Mouse (Mus musculus) forelimb bud, embryonic 11.5 days (tissue): ENCODE data around the gene Setx.

ENCODE experiments used
- DNase-seq: peaks from one replicate; pipeline ENCODE4 v3.0.0-alpha.2; 2012; ENCODE audit warnings: low read depth, low spot score

Gene Setx

DNA sequence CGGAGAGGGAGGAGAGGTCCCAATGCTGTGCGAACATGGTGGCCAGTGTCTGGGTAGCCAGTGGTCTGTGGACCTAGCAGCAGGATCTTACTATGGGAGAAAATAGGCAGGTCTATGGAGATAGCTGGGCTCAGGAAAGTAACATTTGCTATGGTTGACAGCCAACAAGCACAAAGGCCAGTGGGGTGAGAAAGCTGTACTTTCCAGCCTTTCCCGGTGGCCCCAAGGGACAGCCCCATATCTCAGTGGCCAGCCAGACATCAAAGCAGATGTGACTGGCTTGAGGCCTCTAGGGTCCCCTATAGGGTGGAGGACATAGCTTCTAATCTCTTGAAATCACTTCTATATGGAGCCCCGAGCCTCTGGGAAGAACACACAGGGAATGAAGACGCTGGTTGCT is 93.1 kb downstream of the Setx start:
- DNase-seq = no peak

DNA sequence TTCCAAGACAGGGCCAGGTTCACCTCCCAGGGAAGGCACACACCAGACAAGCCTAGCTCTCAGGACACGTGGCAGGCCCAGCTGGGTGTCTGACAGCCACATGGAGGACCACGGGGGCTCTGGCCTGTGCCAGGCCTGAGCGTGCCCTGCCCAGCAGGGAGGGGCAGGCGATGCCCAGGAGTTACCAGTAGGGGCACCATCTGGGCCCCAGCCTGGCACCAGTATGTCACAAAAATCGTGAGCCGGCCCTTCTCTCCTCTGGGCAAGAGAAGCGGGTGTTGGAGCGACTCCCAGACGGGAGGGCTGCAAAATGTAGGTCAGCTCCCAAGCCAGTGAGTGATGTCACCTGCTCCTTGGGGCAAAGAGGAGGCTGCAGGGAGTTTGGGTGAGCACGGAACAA is 93.9 kb downstream of the Setx start:
- no peak for DNase-seq

DNA sequence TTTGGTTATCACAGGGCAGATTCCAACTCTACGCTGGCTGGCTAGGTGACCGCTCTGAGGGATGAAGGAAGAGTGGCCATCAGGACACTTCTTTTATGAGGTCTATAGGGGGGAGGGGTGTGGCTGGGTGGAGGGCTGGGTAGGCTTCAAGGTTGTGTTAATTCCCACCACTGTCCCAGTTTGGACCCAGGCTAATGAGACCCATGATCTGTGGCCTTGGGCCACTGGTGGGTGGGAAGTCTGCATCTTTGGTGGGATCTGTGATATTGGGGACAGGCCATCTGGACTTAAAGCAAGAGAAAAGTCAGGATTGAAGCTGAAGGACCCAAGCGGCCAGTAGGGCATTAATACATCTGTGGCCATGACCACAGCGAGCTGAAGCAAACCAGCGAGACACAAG is 94.8 kb downstream of the Setx start:
- no peak for DNase-seq

DNA sequence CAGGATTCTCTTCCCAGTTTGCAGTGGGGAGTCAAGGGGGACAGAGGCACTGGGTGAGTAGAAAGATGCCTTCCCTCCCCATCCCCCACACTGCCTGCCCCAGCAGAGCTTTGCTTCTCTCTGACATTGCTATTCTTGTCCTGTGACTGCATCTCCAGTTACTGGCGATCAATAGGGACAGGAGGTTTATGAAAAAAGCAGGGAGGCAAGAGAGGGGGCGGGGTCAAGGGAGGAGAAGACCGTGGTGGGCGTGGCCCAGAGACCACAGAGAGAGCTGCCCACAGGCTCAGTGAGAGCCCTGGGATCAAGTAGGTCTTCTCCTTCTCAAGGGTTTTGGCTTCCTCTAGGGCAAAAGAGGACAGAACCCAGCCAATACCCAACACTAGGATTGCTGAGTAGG is 98.3 kb downstream of the Setx start:
- DNase-seq = no peak

DNA sequence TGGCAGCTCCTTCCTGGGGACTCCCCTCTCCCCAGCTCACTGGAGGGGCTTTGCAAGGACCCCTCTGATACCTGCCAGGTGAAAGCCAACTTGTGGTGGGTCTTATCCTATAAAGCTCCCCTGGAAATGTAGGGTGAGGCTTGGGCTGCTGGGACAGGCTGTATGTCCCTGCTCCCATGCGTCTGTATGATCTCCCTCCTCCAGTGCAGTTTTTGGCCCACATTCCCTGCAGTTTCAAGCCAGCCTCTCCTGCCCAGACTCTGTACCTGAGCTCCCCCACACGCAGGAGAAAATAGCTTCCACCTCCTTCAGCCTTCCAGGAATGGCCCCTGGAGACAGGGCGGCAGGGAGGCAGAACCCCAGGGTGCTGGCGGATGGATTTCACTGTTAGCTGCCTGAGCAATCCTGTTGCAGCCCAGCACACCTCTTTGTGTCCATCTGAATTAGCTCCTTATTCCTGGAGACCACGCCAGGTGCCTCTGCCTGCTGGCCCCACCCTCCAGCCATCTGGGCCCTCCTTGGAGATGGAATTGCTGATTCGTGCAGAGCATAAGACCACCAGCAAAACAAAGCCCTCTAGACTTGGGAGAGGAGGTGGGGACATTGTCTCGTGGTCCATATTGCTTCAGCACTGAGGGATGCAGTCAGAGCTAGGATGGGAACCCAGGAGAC is 99.7 kb downstream of the Setx start:
- DNase-seq = no peak

DNA sequence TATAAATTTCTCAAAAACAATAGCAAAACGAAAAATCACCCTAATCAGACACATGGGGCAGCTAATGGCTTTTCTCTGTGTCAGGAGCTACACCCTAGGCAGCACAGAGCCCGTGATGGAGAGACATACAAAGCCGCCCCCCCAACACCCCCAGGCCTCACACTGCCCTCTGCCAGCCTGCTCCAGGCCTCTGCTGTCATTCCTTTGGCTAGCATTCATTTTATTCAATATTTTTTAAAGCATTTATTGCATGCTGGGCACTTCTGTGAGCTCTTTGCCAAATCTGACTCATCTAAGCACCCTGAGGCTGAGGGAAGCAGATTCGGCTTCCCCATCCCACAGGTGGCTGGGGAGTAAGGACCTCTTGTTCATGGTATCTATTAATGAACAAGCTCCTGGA is 102.7 kb downstream of the Setx start:
- DNase-seq = no peak

GRCm38 (mm10) chr2:29230191-29230835 is 106.3 kb downstream of the Setx start:
- DNase-seq = no peak
